Mouse (Mus musculus) kidney, embryonic 15.5 days (tissue): ENCODE results near the gene Rasgef1b. TPM values are rescaled to one million over a fixed set of nuclear protein-coding genes. Genes with fewer than 3 reads are reported as not detected.

Source experiments
- ATAC-seq: fragments of 200-750 bp; cut with Nextera tagmentation; replicated peaks from 2 replicates; pipeline ENCODE4 v1.8.0; 2017; ENCODE audit warnings: moderate TSS enrichment; ENCODE audit not compliant: low FRiP score
- H3K27ac ChIP-seq: fragments of 300-500 bp; sonication (generic); 2 replicates; pipeline ENCODE4 v1.5.1; 2015; ENCODE audit warnings: mild to moderate bottlenecking, inconsistent platforms
- H3K27me3 ChIP-seq: fragments of 300-500 bp; sonication (generic); 2 replicates; pipeline ENCODE4 v1.6.1; 2015; ENCODE audit warnings: inconsistent platforms
- H3K36me3 ChIP-seq: fragments of 300-500 bp; sonication (generic); 2 replicates; pipeline ENCODE4 v1.6.1; 2015; ENCODE audit warnings: inconsistent platforms
- H3K4me1 ChIP-seq: fragments of 300-500 bp; sonication (generic); 2 replicates; pipeline ENCODE4 v1.6.1; 2015; ENCODE audit warnings: inconsistent platforms
- H3K4me2 ChIP-seq: fragments of 300-500 bp; sonication (generic); 2 replicates; pipeline ENCODE4 v1.6.1; 2015; ENCODE audit warnings: moderate library complexity, mild to moderate bottlenecking, inconsistent platforms
- H3K4me3 ChIP-seq: fragments of 300-500 bp; sonication (generic); replicated peaks from 2 replicates; pipeline ENCODE4 v1.5.1; 2015; ENCODE audit warnings: mild to moderate bottlenecking, inconsistent platforms
- H3K9ac ChIP-seq: fragments of 300-500 bp; sonication (generic); 2 replicates; pipeline ENCODE4 v1.6.1; 2015; ENCODE audit warnings: mild to moderate bottlenecking, inconsistent platforms
- H3K9me3 ChIP-seq: fragments of 300-500 bp; sonication (generic); replicated peaks from 2 replicates; pipeline ENCODE4 v1.6.1; 2016; ENCODE audit warnings: inconsistent platforms
- WGBS: fragments of 180-500 bp; shearing (Covaris S2); methylation state at CpG from one replicate; pipeline ENCODE4 v1.1.7; 2015; ENCODE audit warnings: mixed read lengths; 5-methylcytosine and 5-hydroxymethylcytosine counted together
- polyA plus RNA-seq: library from polyadenylated mRNA; unstranded; fragments of >200 nt; fragmentation: Nextera tagmentation; extraction: Ambion mirVana; gene quantifications from 2 replicates; pipeline ENCODE4 v1.2.1, GENCODE M21; 2015

The Rasgef1b gene
- polyA plus RNA-seq = 7.0 and 7.3 TPM in 2 replicates

- under 1% methylated on average over 51 of the region's 53 CpGs for WGBS
- H3K27ac ChIP-seq = 0 out of 2 replicates have a peak within 1 kb of the TSS, but pooled peaks have one; percentile 20
- ATAC-seq = peak; percentile 95
- H3K9me3 ChIP-seq = no peaks in the 10 kb centered on the region
- H3K4me1 ChIP-seq = peaks cover 20% of the 10 kb centered on the region
- H3K9ac ChIP-seq = peak within 1 kb of the TSS; percentile 35; the same call in 1 of the 2 replicates
- peaks cover 65% of the 10 kb centered on the region for H3K27me3 ChIP-seq
- H3K36me3 ChIP-seq = no peaks in the 10 kb centered on the region
- peak within 1 kb of the TSS; percentile 100 for H3K4me2 ChIP-seq
- H3K4me3 ChIP-seq = peak within 1 kb of the TSS; percentile 61
Measured at GRCm38 (mm10) chr5:99728649-99729212, at the start of gene Rasgef1b. Gene Rasgef1b (minus strand): TSS chr5:99729065.

DNA sequence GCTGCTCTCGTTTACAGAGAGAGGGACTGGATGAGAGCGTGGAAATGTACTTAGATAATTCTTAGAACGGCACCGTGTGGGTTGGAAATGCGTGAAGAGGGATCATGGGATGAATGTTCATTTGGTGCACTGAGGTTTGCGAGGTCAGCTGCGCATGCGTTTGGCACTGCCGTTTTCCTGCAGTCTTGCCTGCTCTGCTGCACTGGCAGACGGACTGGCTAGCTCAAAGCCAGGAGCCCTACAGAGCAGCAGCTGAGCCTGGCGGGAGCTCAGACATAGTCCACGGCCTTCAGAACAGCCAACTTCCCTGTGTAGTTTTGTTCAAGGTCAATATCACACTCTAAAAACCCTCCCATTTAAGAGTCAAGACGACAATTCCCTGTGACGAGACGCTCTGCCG, 46.5 kb upstream of the Rasgef1b start:
- Histone ChIP-seq H3K4me2 (no peak overlapping the region), H3K27me3 (no peaks in the 10 kb centered on the region), H3K9me3 (no peaks in the 10 kb centered on the region), H3K4me1 (no peaks in the 10 kb centered on the region), H3K4me3 (no peak overlapping the region), H3K27ac (no peak overlapping the region), H3K9ac (no peak overlapping the region), H3K36me3 (no peaks in the 10 kb centered on the region)
- no peak for ATAC-seq
- 81% methylated on average over 16 of the region's 16 CpGs for WGBS

GRCm38 (mm10) chr5:99773265-99773664, 44.4 kb upstream of the Rasgef1b start:
- no peaks in the 10 kb centered on the region for H3K36me3 ChIP-seq
- no peak for ATAC-seq
- no peak overlapping the region for H3K9ac ChIP-seq
- 80% methylated on average over 9 of the region's 9 CpGs for WGBS
- no peak overlapping the region for H3K4me3 ChIP-seq
- no peak overlapping the region for H3K27ac ChIP-seq
- H3K4me2 ChIP-seq = no peak overlapping the region
- H3K9me3 ChIP-seq = no peaks in the 10 kb centered on the region
- no peaks in the 10 kb centered on the region for H3K27me3 ChIP-seq
- no peaks in the 10 kb centered on the region for H3K4me1 ChIP-seq

GRCm38 (mm10) chr5:99764246-99764645, 35.4 kb upstream of the Rasgef1b start:
- H3K9ac ChIP-seq = no peak overlapping the region
- H3K27me3 ChIP-seq = no peaks in the 10 kb centered on the region
- no peak overlapping the region for H3K4me3 ChIP-seq
- H3K36me3 ChIP-seq = no peaks in the 10 kb centered on the region
- WGBS = 68% methylated on average over 3 of the region's 3 CpGs
- H3K27ac ChIP-seq = no peak overlapping the region
- no peak overlapping the region for H3K4me2 ChIP-seq
- no peak for ATAC-seq
- no peaks in the 10 kb centered on the region; the same call in 1 of the 2 replicates for H3K9me3 ChIP-seq
- no peaks in the 10 kb centered on the region for H3K4me1 ChIP-seq

DNA sequence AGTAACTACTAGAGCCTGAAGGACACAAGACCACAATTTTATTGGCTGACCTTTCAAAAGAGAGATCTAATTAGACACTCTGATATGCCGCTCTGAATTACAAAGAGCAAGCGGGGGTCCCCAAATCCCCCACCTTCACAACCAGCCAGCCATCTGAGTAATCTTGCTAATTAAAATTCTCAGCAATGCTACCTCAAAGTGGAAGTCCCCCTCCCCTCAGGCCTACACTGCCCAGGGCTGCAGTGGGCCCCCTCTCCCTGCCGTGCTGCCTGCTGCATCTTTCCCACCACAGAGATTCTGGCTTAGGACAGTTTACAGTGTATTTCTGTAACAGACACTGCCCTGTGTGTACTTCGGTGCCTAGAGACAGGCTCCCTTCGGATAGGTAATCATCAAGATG, 30.0 kb upstream of the Rasgef1b start:
- H3K9me3 ChIP-seq = no peaks in the 10 kb centered on the region; the same call in 1 of the 2 replicates
- H3K4me3 ChIP-seq = no peak overlapping the region
- no peak for ATAC-seq
- H3K4me2 ChIP-seq = no peak overlapping the region
- no peak overlapping the region for H3K27ac ChIP-seq
- no peak overlapping the region for H3K9ac ChIP-seq
- no peaks in the 10 kb centered on the region for H3K27me3 ChIP-seq
- no peaks in the 10 kb centered on the region for H3K36me3 ChIP-seq
- WGBS = 63% methylated on average over 5 of the region's 5 CpGs
- H3K4me1 ChIP-seq = no peaks in the 10 kb centered on the region

DNA sequence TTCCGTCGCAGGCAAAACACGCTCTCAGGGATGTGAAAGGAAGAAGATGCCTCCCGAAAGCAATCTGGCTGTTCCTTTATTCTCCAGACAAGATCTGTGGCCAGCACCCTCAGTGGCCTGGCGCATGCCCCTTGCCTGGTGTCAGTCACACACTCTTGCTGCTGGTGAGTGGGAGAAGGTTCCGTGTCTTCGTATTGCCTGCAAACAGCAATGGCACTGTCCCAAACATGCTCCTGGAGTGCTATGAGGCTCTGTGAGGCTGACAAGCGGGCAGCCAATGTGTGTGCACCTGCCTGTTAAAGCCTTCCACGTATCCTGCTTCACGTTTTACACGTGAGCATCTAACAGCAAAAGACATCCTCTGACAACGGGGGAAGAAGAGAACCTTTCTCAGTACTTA, 25.0 kb upstream of the Rasgef1b start:
- Histone ChIP-seq H3K4me2 (no peak overlapping the region; the same call in 1 of the 2 replicates), H3K4me1 (no peaks in the 10 kb centered on the region; the same call in 1 of the 2 replicates), H3K9ac (no peak overlapping the region), H3K4me3 (no peak overlapping the region), H3K9me3 (no peaks in the 10 kb centered on the region), H3K36me3 (no peaks in the 10 kb centered on the region), H3K27ac (no peak overlapping the region), H3K27me3 (no peaks in the 10 kb centered on the region)
- no peak for ATAC-seq
- WGBS = 79% methylated on average over 12 of the region's 12 CpGs

- H3K4me1 ChIP-seq = no peaks in the 10 kb centered on the region; the same call in 1 of the 2 replicates
- no peaks in the 10 kb centered on the region for H3K9me3 ChIP-seq
- H3K27ac ChIP-seq = no peak overlapping the region
- no peak for ATAC-seq
- H3K9ac ChIP-seq = no peak overlapping the region
- no peak overlapping the region for H3K4me3 ChIP-seq
- H3K4me2 ChIP-seq = no peak overlapping the region; the same call in 1 of the 2 replicates
- 64% methylated on average over 13 of the region's 13 CpGs for WGBS
- no peaks in the 10 kb centered on the region for H3K27me3 ChIP-seq
- no peaks in the 10 kb centered on the region for H3K36me3 ChIP-seq
Measured at GRCm38 (mm10) chr5:99753368-99753767, 24.5 kb upstream of the Rasgef1b start.

GRCm38 (mm10) chr5:99752670-99753231, 23.9 kb upstream of the Rasgef1b start:
- H3K4me2 ChIP-seq = no peak overlapping the region
- H3K27me3 ChIP-seq = no peaks in the 10 kb centered on the region
- H3K9ac ChIP-seq = no peak overlapping the region
- H3K36me3 ChIP-seq = no peaks in the 10 kb centered on the region
- H3K9me3 ChIP-seq = no peaks in the 10 kb centered on the region
- ATAC-seq = no peak
- H3K27ac ChIP-seq = no peak overlapping the region
- H3K4me1 ChIP-seq = no peaks in the 10 kb centered on the region; the same call in 1 of the 2 replicates
- no peak overlapping the region for H3K4me3 ChIP-seq
- WGBS = 79% methylated on average over 5 of the region's 5 CpGs

- 83% methylated on average over 10 of the region's 10 CpGs for WGBS
- Histone ChIP-seq H3K9me3 (no peaks in the 10 kb centered on the region), H3K27me3 (no peaks in the 10 kb centered on the region), H3K36me3 (no peaks in the 10 kb centered on the region), H3K4me1 (no peaks in the 10 kb centered on the region; the same call in 1 of the 2 replicates), H3K4me2 (no peak overlapping the region), H3K4me3 (no peak overlapping the region), H3K9ac (no peak overlapping the region), H3K27ac (no peak overlapping the region)
- no peak for ATAC-seq
Measured at GRCm38 (mm10) chr5:99748417-99748816, 19.6 kb upstream of the Rasgef1b start.

GRCm38 (mm10) chr5:99746087-99746486, 17.2 kb upstream of the Rasgef1b start:
- 65% methylated on average over 7 of the region's 7 CpGs for WGBS
- Histone ChIP-seq H3K4me3 (no peak overlapping the region), H3K4me2 (no peak overlapping the region), H3K27me3 (0 out of 2 replicates have a peak, but pooled peaks cover 3% of the 10 kb centered on the region), H3K36me3 (no peaks in the 10 kb centered on the region), H3K4me1 (no peaks in the 10 kb centered on the region; the same call in 1 of the 2 replicates), H3K27ac (no peak overlapping the region), H3K9ac (no peak overlapping the region), H3K9me3 (no peaks in the 10 kb centered on the region)
- no peak for ATAC-seq

DNA sequence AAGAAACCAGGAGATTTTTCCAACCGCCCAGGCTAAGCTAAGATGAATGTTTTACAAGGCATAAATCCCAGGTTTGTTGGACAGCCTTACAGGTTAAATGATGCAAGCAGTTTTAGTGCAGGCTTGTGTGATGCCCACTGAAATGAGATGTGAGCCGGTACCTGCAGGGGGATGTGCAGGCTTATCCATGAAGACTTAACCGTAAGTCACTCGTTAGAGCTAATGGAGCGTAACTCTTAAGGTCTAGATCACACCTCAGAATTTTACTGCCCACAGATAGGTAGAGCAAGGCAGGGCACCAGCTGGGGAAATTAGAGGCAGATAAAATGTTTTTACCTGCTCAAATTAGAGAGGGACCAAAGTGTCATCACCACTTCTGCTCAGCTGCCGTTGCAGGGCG, 14.0 kb upstream of the Rasgef1b start:
- H3K9me3 ChIP-seq = no peaks in the 10 kb centered on the region
- ATAC-seq = no peak
- peaks cover 8% of the 10 kb centered on the region; the same call in 1 of the 2 replicates for H3K27me3 ChIP-seq
- H3K4me2 ChIP-seq = no peak overlapping the region
- WGBS = 42% methylated on average over 7 of the region's 7 CpGs
- H3K36me3 ChIP-seq = no peaks in the 10 kb centered on the region
- H3K4me3 ChIP-seq = no peak overlapping the region
- H3K9ac ChIP-seq = no peak overlapping the region
- no peaks in the 10 kb centered on the region; the same call in 1 of the 2 replicates for H3K4me1 ChIP-seq
- no peak overlapping the region for H3K27ac ChIP-seq

GRCm38 (mm10) chr5:99742056-99742455, 13.2 kb upstream of the Rasgef1b start:
- no peak overlapping the region for H3K27ac ChIP-seq
- no peaks in the 10 kb centered on the region; the same call in 1 of the 2 replicates for H3K4me1 ChIP-seq
- H3K9me3 ChIP-seq = no peaks in the 10 kb centered on the region
- H3K4me2 ChIP-seq = no peak overlapping the region
- no peak overlapping the region for H3K9ac ChIP-seq
- H3K4me3 ChIP-seq = no peak overlapping the region
- H3K36me3 ChIP-seq = no peaks in the 10 kb centered on the region
- H3K27me3 ChIP-seq = peaks cover 8% of the 10 kb centered on the region; the same call in 1 of the 2 replicates
- ATAC-seq = no peak
- 27% methylated on average over 8 of the region's 8 CpGs for WGBS
